Mouse (Mus musculus) megakaryocyte, embryonic 14.5 days (primary cell): ENCODE results near the gene 4930523C07Rik. TPM values are rescaled to one million over a fixed set of nuclear protein-coding genes. Genes with fewer than 3 reads are reported as not detected.

Experiments
- H3K27me3 ChIP-seq: replicated peaks from 2 replicates; pipeline ENCODE3; 2012; ENCODE audit warnings: inconsistent platforms
- H3K36me3 ChIP-seq: replicated peaks from 2 replicates; pipeline ENCODE3; 2012; ENCODE audit warnings: low read length, inconsistent platforms, mixed read lengths
- H3K4me1 ChIP-seq: 2 replicates; pipeline ENCODE4 v1.6.1; 2012; ENCODE audit warnings: inconsistent platforms
- H3K4me3 ChIP-seq: replicated peaks from 2 replicates; pipeline ENCODE3; 2012; ENCODE audit warnings: moderate library complexity, mild to moderate bottlenecking, inconsistent platforms
- H3K9me3 ChIP-seq: 2 replicates; pipeline ENCODE4 v1.6.1; 2012; ENCODE audit warnings: inconsistent platforms
- FLI1 ChIP-seq: IDR thresholded peaks from 2 replicates; pipeline ENCODE4 v1.6.1; 2012; ENCODE audit warnings: low read length, inconsistent platforms, mixed read lengths
- GATA1 ChIP-seq: IDR thresholded peaks from 3 replicates; pipeline ENCODE4 v1.6.1; 2012; ENCODE audit warnings: mixed read lengths, low read length, inconsistent platforms, borderline replicate concordance
- polyA plus RNA-seq: library from polyadenylated mRNA; stranded (reverse); fragments of >175 nt; gene quantifications from 2 replicates; pipeline ENCODE4 v1.2.3, GENCODE M21; 2012; ENCODE audit warnings: low replicate concordance; ENCODE audit not compliant: insufficient read depth

Gene 4930523C07Rik
- polyA plus RNA-seq, 1 experiment: 6.0 TPM

GRCm38 (mm10) chr1:160084239-160084638 lies 40.1 kb downstream of the 4930523C07Rik start:
- peaks cover 6% of the 10 kb centered on the region; the same call in 1 of the 2 replicates for H3K9me3 ChIP-seq

GRCm38 (mm10) chr1:160086651-160087050 lies 42.5 kb downstream of the 4930523C07Rik start:
- TF ChIP-seq FLI1: no peak
- no peak for TF ChIP-seq GATA1
- H3K4me3 ChIP-seq: no peak overlapping the region
- no peaks in the 10 kb centered on the region for H3K4me1 ChIP-seq
- no peaks in the 10 kb centered on the region for H3K36me3 ChIP-seq
- peaks cover 3% of the 10 kb centered on the region for H3K27me3 ChIP-seq
- peaks cover 6% of the 10 kb centered on the region; the same call in 1 of the 2 replicates for H3K9me3 ChIP-seq

More at GRCm38 (mm10) chr1:160084239-160084638, 40.1 kb downstream of the 4930523C07Rik start:
- Histone ChIP-seq H3K4me3 (no peak overlapping the region), H3K4me1 (peaks cover 6% of the 10 kb centered on the region; the same call in 1 of the 2 replicates), H3K27me3 (peaks cover 3% of the 10 kb centered on the region), H3K36me3 (no peaks in the 10 kb centered on the region)
- TF ChIP-seq GATA1 (no peak), FLI1 (no peak)

- Histone ChIP-seq H3K4me1 (peaks cover 2% of the 10 kb centered on the region; the same call in 1 of the 2 replicates), H3K9me3 (no peaks in the 10 kb centered on the region), H3K4me3 (peak overlapping the region; percentile 54), H3K36me3 (no peaks in the 10 kb centered on the region), H3K27me3 (peaks cover 3% of the 10 kb centered on the region)
- TF ChIP-seq GATA1: no peak
- TF ChIP-seq FLI1: no peak
Measured at GRCm38 (mm10) chr1:160099659-160100302, 55.6 kb downstream of the 4930523C07Rik start.

DNA sequence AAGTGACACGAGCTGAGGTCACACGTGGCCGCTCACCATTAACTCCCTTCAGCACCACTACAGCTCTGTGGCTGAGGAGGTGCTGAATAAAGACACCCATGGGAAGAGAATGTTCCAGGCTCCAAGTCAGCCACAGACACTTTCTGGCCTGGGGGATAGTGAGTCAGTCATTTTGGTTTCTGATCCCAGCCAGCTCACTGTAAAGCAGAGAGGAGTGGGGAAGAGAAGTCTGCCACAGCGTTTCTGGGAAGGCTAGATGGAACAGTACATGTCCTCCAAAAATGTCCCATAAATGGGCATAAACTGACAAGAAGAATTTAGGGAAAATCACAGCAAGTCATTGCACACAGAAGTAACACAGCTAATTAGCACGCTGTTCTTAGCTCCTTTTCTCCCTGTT lies 56.8 kb downstream of the 4930523C07Rik start:
- no peak for TF ChIP-seq FLI1
- no peak for TF ChIP-seq GATA1
- Histone ChIP-seq H3K27me3 (peaks cover 3% of the 10 kb centered on the region), H3K4me1 (peaks cover 2% of the 10 kb centered on the region; the same call in 1 of the 2 replicates), H3K9me3 (no peaks in the 10 kb centered on the region), H3K36me3 (no peaks in the 10 kb centered on the region), H3K4me3 (no peak overlapping the region)

DNA sequence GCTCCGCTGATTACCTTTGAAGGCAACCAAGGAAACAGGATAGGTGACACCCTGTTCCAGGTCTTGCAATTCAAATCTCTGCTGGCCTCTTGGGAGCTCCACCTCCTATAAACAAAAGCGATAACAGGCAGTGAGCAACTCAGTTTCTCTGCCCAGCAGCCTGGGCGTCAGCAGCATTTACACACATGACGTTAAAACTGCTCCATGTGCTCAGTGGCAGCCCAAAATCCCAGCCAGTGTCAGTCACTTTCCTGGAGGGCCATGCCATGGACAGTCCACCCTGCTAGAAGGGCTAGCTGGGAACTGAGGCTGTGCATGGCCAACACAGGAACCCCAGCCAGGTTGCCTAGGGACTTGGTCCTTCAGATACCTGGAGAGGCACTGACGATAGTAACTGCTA lies 61.2 kb downstream of the 4930523C07Rik start:
- Histone ChIP-seq H3K9me3 (no peaks in the 10 kb centered on the region), H3K27me3 (peaks cover 4% of the 10 kb centered on the region), H3K4me1 (0 out of 2 replicates have a peak, but pooled peaks cover 3% of the 10 kb centered on the region), H3K36me3 (no peaks in the 10 kb centered on the region), H3K4me3 (no peak overlapping the region)
- TF ChIP-seq FLI1: no peak
- TF ChIP-seq GATA1: no peak

GRCm38 (mm10) chr1:160108604-160109003 lies 64.4 kb downstream of the 4930523C07Rik start:
- Histone ChIP-seq H3K27me3 (peaks cover 4% of the 10 kb centered on the region), H3K4me1 (0 out of 2 replicates have a peak, but pooled peaks cover 3% of the 10 kb centered on the region), H3K4me3 (no peak overlapping the region), H3K36me3 (no peaks in the 10 kb centered on the region), H3K9me3 (no peaks in the 10 kb centered on the region)
- TF ChIP-seq FLI1 (no peak), GATA1 (no peak)

DNA sequence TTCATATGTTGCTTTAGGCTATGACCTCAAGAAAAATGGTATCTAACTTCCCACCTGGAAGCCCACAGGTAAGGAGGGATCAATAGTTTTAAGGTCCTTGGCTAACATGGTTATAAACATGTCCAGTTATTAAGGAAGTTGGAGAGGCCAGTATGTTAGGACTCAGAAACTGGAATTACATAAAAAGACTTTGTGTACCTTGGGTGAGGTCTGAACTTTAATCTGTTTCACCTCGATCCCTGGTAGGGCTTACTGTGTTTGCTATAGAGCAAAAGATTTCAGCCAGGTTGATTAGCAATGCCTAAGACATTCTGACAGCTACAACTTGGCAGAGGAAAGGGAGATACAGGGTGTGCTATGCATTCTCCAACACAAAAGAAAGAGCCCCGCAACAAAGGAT lies 79.8 kb downstream of the 4930523C07Rik start:
- peaks cover 9% of the 10 kb centered on the region for H3K27me3 ChIP-seq
- no peaks in the 10 kb centered on the region for H3K36me3 ChIP-seq
- TF ChIP-seq GATA1 (no peak), FLI1 (no peak)
- H3K9me3 ChIP-seq: peaks cover 3% of the 10 kb centered on the region; the same call in 1 of the 2 replicates
- no peaks in the 10 kb centered on the region for H3K4me1 ChIP-seq
- no peak overlapping the region for H3K4me3 ChIP-seq

Other genes starting within 250 kb of the 4930523C07Rik start
- gene Tnn, start 109.2 kb downstream of the 4930523C07Rik start, polyA plus RNA-seq: not detected in 2 replicates
- 0.86 TPM in 1 of 2 replicates, not detected in the other for gene Mrps14, start 150.8 kb downstream of the 4930523C07Rik start, polyA plus RNA-seq
- 75.5 and 79.1 TPM in 2 replicates for gene Cacybp, start 168.5 kb downstream of the 4930523C07Rik start, polyA plus RNA-seq